Mouse (Mus musculus) midbrain, postnatal 0 days (tissue): ENCODE data around the gene Spsb1. TPM values are rescaled to one million over a fixed set of nuclear protein-coding genes. Genes with fewer than 3 reads are reported as not detected.
A peak's percentile ranks its signal among the peaks of the same experiment; 100 is the strongest.

Experiments used
- ATAC-seq: fragments of 200-750 bp; cut with Nextera tagmentation; 2 replicates; pipeline ENCODE4 v1.8.0; 2017; ENCODE audit warnings: moderate number of reproducible peaks, mild to moderate bottlenecking, moderate TSS enrichment, moderate library complexity; ENCODE audit not compliant: low FRiP score
- DNase-seq: peaks from one replicate; pipeline ENCODE4 v3.0.0-alpha.2; 2015; ENCODE audit warnings: low spot score
- H3K27ac ChIP-seq: fragments of 300-500 bp; sonication (generic); 2 replicates; pipeline ENCODE4 v1.5.1; 2014; ENCODE audit warnings: low read depth, mild to moderate bottlenecking, low read length, mixed read lengths
- H3K27me3 ChIP-seq: fragments of 300-500 bp; sonication (generic); 2 replicates; pipeline ENCODE4 v1.6.1; 2014; ENCODE audit warnings: low read length, control low read depth, mixed read lengths; ENCODE audit not compliant: insufficient read depth
- H3K36me3 ChIP-seq: fragments of 300-500 bp; sonication (generic); 2 replicates; pipeline ENCODE4 v1.6.1; 2014; ENCODE audit warnings: low read length, control low read depth, mixed read lengths; ENCODE audit not compliant: insufficient read depth
- H3K4me1 ChIP-seq: fragments of 300-500 bp; sonication (generic); 2 replicates; pipeline ENCODE4 v1.6.1; 2014; ENCODE audit warnings: mild to moderate bottlenecking, control low read depth, antibody characterized with exemption, low read length, mixed read lengths; ENCODE audit not compliant: insufficient read depth
- H3K4me2 ChIP-seq: fragments of 300-500 bp; sonication (generic); 2 replicates; pipeline ENCODE4 v1.6.1; 2014; ENCODE audit warnings: low read depth, mild to moderate bottlenecking, low read length, mixed read lengths; ENCODE audit not compliant: poor library complexity, severe bottlenecking
- H3K4me3 ChIP-seq: fragments of 300-500 bp; sonication (generic); 2 replicates; pipeline ENCODE4 v1.5.1; 2014; ENCODE audit warnings: low read depth, mild to moderate bottlenecking, low read length, moderate library complexity
- H3K9ac ChIP-seq: fragments of 300-500 bp; sonication (generic); replicated peaks from 2 replicates; pipeline ENCODE4 v1.6.1; 2014; ENCODE audit warnings: mild to moderate bottlenecking, low read length, moderate library complexity, mixed read lengths; ENCODE audit not compliant: poor library complexity, severe bottlenecking
- H3K9me3 ChIP-seq: fragments of 300-500 bp; sonication (generic); 2 replicates; pipeline ENCODE4 v1.6.1; 2016; ENCODE audit warnings: low read length, control low read depth
- CTCF ChIP-seq: IDR thresholded peaks from 2 replicates; pipeline ENCODE4 v1.5.1; 2016; ENCODE audit warnings: antibody characterized with exemption, mild to moderate bottlenecking
- WGBS: fragments of 180-500 bp; shearing (Covaris S2); extraction: QIAGEN DNeasy Blood & Tissue Kit; methylation state at CpG from one replicate; pipeline ENCODE4 v1.1.7; 2014; 5-methylcytosine and 5-hydroxymethylcytosine counted together
- polyA plus RNA-seq: library from polyadenylated mRNA; unstranded; fragments of >200 nt; fragmentation: Nextera tagmentation; extraction: Ambion mirVana; gene quantifications from 2 replicates; pipeline ENCODE4 v1.2.1, GENCODE M21; 2015
- total RNA-seq: library from RNA; depleted of rRNA; stranded (reverse); fragments of >200 nt; gene quantifications from 2 replicates; pipeline ENCODE4 v1.2.3, GENCODE M21; 2014

Gene Spsb1
- total and polyA plus RNA-seq, 2 experiments from 2014 or later = 4.7 to 13.6 TPM

DNA sequence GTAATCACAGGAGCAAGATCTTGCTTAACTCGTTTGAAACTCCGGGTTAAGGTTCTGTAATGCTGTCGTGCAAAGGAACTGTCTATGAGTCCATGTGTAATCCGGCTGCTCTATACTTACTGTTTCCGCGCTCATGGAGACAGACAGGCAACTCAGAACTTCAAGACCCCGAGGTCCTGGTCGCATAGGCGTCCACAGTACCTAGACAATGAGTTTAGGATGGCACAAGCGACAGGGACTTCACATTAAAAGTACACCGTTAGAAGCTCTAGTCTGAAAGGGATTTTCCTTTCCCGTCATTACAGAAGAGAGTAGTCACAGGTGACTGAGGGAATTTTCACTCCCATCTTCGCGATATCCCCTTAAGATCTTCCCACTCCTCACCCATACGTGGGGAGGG, 788 bp upstream of the Spsb1 start:
- H3K9ac ChIP-seq = no peak overlapping the region
- no peak overlapping the region for H3K27ac ChIP-seq
- ATAC-seq = no peak
- no peaks in the 10 kb centered on the region for H3K9me3 ChIP-seq
- H3K4me3 ChIP-seq = no peak overlapping the region
- no peak for DNase-seq
- H3K4me1 ChIP-seq = no peaks in the 10 kb centered on the region
- peaks cover 25% of the 10 kb centered on the region for H3K27me3 ChIP-seq
- peak overlapping the region; percentile 99; the same call in 1 of the 2 replicates for H3K4me2 ChIP-seq
- TF ChIP-seq CTCF = no peak
- no peaks in the 10 kb centered on the region for H3K36me3 ChIP-seq
- WGBS = 14% methylated on average over 15 of the region's 15 CpGs

DNA sequence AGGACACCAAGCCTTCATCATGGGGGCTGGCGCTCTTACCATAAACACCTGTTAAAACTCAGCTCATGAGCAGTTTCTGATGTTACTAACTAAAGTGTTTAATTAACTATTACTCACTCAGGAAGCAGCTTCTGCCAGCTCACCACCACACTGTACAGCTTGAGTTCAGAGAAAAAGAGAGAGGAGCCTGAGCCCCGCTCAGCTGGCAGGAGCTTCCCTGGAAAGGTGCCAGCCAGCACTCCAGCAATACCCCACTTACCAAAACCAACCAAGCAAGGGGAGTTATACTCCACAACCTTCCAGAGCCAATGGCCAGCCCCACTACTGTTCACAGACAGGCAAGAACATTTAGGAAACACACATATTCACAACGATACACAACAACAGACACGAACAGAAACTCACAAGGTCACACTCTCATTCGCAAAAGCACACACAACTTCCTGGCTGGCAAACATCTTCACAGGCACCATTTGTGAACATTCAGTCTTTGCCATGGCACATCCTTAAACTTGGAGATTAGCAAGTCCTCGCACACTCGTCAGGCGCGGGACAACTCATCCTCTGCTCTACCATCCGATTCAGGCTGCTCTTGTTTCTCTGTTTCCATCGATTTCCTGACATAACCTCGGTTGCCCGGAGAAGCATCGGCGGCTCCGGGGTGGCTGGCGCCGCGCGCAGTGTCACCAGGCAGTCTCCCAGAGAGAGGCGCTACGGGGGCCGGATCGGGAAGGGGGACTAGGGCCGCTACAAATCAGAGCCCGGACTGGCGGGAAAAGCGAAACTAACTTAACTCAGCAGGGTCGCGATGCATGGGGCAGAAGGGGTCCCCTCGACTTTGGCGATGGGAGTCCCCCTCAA, 992 bp downstream of the Spsb1 start:
- WGBS = 5% methylated on average over 32 of the region's 32 CpGs

DNA sequence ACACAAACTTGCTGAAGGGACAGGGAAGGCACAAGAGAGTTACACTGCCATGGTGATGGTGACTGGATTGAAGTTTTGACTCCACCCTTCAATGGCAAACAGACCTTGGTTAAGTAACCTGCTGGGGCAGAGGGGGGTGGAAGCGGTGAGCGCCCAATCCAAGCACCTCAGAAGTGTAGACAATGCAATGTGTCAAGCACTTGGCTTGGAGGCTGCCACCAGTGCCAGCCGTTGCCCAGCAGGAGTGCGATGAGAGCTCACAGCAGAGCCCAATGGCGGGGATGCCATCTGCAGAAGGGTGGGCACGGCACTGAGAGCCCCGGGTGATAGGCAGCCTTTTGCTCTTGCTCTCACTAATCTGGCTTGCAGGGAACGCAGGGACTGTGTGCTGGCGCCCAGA, 2.6 kb downstream of the Spsb1 start:
- WGBS = 76% methylated on average over 9 of the region's 9 CpGs
- no peak for TF ChIP-seq CTCF
- Histone ChIP-seq H3K9me3 (no peaks in the 10 kb centered on the region), H3K9ac (no peak overlapping the region), H3K36me3 (no peaks in the 10 kb centered on the region), H3K4me3 (no peak overlapping the region), H3K27ac (no peak overlapping the region), H3K4me2 (no peak overlapping the region), H3K27me3 (peaks cover 22% of the 10 kb centered on the region), H3K4me1 (no peaks in the 10 kb centered on the region)
- no peak for DNase-seq
- no peak for ATAC-seq

More for the DNA sequence above, 992 bp downstream of the Spsb1 start:
- DNase-seq (peak; percentile 78), ATAC-seq (0 out of 2 replicates have a peak, but pooled peaks have one; percentile 24)
- TF ChIP-seq CTCF = no peak
- Histone ChIP-seq H3K36me3 (no peaks in the 10 kb centered on the region), H3K4me1 (no peaks in the 10 kb centered on the region), H3K27me3 (peaks cover 25% of the 10 kb centered on the region), H3K4me2 (peak overlapping the region; percentile 99), H3K9ac (peak overlapping the region; percentile 65), H3K4me3 (peak overlapping the region; percentile 53), H3K27ac (no peak overlapping the region), H3K9me3 (no peaks in the 10 kb centered on the region)

DNA sequence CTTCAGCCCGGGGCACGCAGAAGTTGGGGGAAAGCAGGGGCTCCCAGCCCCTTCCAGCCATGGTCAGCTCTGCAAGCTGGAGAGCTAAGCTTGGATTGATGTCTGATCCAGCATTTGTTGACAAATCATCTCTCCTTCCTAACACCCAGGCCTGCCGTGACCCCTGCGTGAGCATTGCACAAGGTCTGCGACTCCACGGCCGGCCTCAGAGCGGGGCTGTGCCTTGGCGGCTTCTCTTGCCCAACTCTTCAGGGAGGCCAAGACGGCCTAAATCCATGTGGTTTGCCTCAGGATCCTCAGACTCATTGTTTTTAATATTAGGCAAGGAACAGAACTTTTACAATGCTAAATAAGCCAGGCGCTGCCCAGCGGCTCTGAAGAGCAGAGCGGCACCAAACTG, 3.6 kb downstream of the Spsb1 start:
- Histone ChIP-seq H3K9ac (no peak overlapping the region), H3K4me3 (no peak overlapping the region), H3K4me2 (no peak overlapping the region), H3K36me3 (no peaks in the 10 kb centered on the region), H3K27ac (no peak overlapping the region), H3K4me1 (no peaks in the 10 kb centered on the region; the same call in 1 of the 2 replicates), H3K9me3 (no peaks in the 10 kb centered on the region), H3K27me3 (peaks cover 12% of the 10 kb centered on the region)
- DNase-seq (no peak), ATAC-seq (no peak)
- WGBS = 91% methylated on average over 13 of the region's 13 CpGs
- no peak for TF ChIP-seq CTCF

DNA sequence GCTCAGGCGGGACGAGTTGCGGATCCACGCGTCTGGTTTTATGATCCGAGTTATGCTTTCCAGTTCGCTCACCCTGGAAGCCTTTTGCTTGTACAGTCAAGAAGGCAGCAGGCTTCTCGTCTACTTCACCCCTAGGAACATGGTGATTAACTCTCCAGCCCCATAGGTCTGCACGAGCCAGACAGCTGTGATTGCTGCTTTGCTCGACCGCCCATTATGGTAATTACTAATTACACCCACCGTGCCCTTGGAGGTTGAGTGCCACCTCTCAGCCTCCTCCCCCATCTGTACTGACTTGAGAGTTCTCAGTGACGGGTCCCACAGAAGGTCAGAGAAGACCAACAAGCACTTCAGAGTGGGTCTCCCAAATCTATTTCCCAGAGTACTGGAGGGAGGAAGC, 5.2 kb downstream of the Spsb1 start:
- ATAC-seq = no peak
- no peaks in the 10 kb centered on the region for H3K9me3 ChIP-seq
- no peak overlapping the region for H3K4me3 ChIP-seq
- peaks cover 8% of the 10 kb centered on the region for H3K27me3 ChIP-seq
- no peak overlapping the region for H3K4me2 ChIP-seq
- H3K9ac ChIP-seq = no peak overlapping the region
- no peak for DNase-seq
- 80% methylated on average over 13 of the region's 13 CpGs for WGBS
- no peak for TF ChIP-seq CTCF
- no peaks in the 10 kb centered on the region for H3K36me3 ChIP-seq
- H3K27ac ChIP-seq = no peak overlapping the region
- no peaks in the 10 kb centered on the region; the same call in 1 of the 2 replicates for H3K4me1 ChIP-seq

DNA sequence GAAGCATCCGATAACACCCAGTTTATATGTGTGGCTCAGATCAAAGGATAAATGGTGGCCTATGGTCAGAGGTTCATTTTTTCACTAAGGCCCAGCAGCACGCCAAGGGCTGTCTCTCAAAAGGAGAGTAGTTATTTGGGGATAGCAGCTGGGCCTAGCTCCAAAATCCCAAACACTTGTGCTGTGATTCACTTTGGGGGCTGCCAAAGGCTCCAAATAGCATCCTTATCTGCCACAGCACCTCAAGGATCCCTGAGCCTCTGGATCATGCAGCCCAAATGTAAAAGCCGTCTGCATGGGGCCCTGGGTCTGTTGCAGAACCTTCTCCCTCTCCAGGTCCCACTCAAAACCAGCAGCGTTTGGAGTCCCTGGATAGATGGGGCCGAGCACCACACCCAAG, 6.7 kb downstream of the Spsb1 start:
- Histone ChIP-seq H3K27me3 (peaks cover 7% of the 10 kb centered on the region), H3K4me3 (no peak overlapping the region), H3K36me3 (no peaks in the 10 kb centered on the region), H3K9ac (no peak overlapping the region), H3K27ac (no peak overlapping the region), H3K4me1 (peaks cover 3% of the 10 kb centered on the region; the same call in 1 of the 2 replicates), H3K4me2 (no peak overlapping the region), H3K9me3 (no peaks in the 10 kb centered on the region)
- no peak for ATAC-seq
- 88% methylated on average over 5 of the region's 5 CpGs for WGBS
- DNase-seq = no peak
- no peak for TF ChIP-seq CTCF
